Mouse (Mus musculus) spleen, postnatal 10 days (tissue): ENCODE data around the gene Sgsh.
A peak's percentile ranks its signal among the peaks of the same experiment; 100 is the strongest.

Experiments
- DNase-seq, 2 experiments: peaks; one replicate each; pipeline ENCODE4 v3.0.0; 2021 to 2022; ENCODE audit warnings: low spot score in 2 of 2

The Sgsh gene

GRCm38 (mm10) chr11:119307916-119308315, 47.4 kb downstream of the Sgsh start:
- no peak for DNase-seq

GRCm38 (mm10) chr11:119307658-119307867, 47.8 kb downstream of the Sgsh start, which contains the start of gene Card14:
Gene Card14 (plus strand): TSS chr11:119307768.
- DNase-seq, result no peak

GRCm38 (mm10) chr11:119306762-119307657, 48.3 kb downstream of the Sgsh start:
- DNase-seq, result no peak

- DNase-seq, result peak; percentile 28 to 65
Measured at GRCm38 (mm10) chr11:119304904-119305712, 50.2 kb downstream of the Sgsh start.

- DNase-seq, result no peak
Measured at GRCm38 (mm10) chr11:119300986-119301385, 54.4 kb downstream of the Sgsh start.

GRCm38 (mm10) chr11:119300246-119300935, 54.9 kb downstream of the Sgsh start:
- DNase-seq, result no peak

GRCm38 (mm10) chr11:119299391-119300245, 55.7 kb downstream of the Sgsh start, which contains the start of gene Eif4a3:
Gene Eif4a3 (minus strand): TSS chr11:119300089.
- DNase-seq, result peak; percentile 98 to 99

GRCm38 (mm10) chr11:119298917-119299316, 56.4 kb downstream of the Sgsh start:
- DNase-seq, result no peak

- DNase-seq, result no peak
Measured at GRCm38 (mm10) chr11:119297996-119298395, 57.3 kb downstream of the Sgsh start.
